Mouse (Mus musculus): ENCODE measurements around the gene Phactr2. TPM values are rescaled to one million over a fixed set of nuclear protein-coding genes. Genes with fewer than 3 reads are reported as not detected.
"Not testable (repeated sequence)": the region's sequence is repeated elsewhere in the genome, so short reads cannot be mapped to it uniquely, and the experiment has no call there.

The Phactr2 gene
- total and polyA plus RNA-seq, 3 experiments = 0.33 TPM; not detected in 2

DNA sequence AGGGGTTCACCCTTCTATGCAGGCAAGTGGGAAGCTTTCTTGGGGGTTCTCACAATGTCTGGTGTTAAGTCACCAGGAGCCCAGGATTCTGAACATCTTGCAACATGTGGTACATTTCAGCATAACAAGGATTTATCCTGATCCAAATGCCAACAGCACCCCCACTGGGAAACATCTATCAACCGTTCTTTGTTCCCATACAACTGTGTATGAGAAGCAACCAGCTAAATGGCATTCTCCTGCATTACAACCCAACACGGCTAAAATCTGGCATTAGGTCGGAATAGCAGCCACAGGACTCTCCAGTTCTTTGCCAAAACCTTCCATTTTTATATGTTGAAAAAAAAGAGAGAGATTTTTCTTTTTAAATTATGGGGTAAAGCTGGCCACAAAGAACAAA is 264.7 kb downstream of the Phactr2 start:
- H3K27me3 ChIP-seq (ENCODE audit: insufficient read depth, low read length) = peaks cover 5% of the 10 kb centered on the region
- H3K36me3 ChIP-seq (replicated peaks) = no peaks in the 10 kb centered on the region
- no peak for TF ChIP-seq GATA2 (IDR thresholded peaks at IDR 0.05; ENCODE audit: borderline replicate concordance, low read depth, low read length)
- no peak for TF ChIP-seq TAL1 (conservative IDR thresholded peaks at IDR 0.05; ENCODE audit: low read depth, low read length)
- TF ChIP-seq GATA1 (IDR thresholded peaks at IDR 0.05; ENCODE audit: borderline replicate concordance, low read length) = no peak
- TF ChIP-seq CTCF (IDR thresholded peaks at IDR 0.05; ENCODE audit: low read depth, low read length) = no peak
- TF ChIP-seq POLR2AphosphoS5 (IDR thresholded peaks at IDR 0.05; ENCODE audit: insufficient replicate concordance, low read depth, low read length) = no peak
- no peak overlapping the region for H3K4me3 ChIP-seq (ENCODE audit: low read depth, low read length)
- no peaks in the 10 kb centered on the region for H3K4me1 ChIP-seq (ENCODE audit: insufficient read depth, low read depth, low read length)
- ATAC-seq (ENCODE audit: extremely low read depth, insufficient number of reproducible peaks, low FRiP score, poor library complexity, severe bottlenecking) (no peak), DNase-seq (ENCODE audit: low spot score) (no peak)
- no peaks in the 10 kb centered on the region for H3K9me3 ChIP-seq (replicated peaks)

DNA sequence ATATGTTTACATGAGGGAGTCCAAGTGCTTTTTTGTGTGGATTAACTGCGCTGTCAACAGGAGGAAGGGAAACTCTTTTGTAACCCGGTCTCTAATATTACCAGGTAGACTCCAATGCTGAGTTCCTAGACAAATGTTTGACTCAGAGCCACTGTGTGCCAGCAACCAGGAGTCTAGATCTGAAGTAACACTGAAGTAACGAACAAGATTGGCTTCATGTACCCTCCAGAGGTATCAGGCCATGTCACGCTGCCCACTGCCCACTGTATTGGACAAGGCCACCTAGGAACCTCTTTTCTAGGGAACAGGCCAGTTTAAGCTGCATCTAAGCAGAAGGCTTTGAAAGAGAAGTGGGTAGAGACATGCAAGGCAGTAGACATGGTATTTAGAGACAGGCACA is 265.2 kb downstream of the Phactr2 start:
- Histone ChIP-seq H3K9me3 (replicated peaks) (no peaks in the 10 kb centered on the region), H3K4me1 (ENCODE audit: insufficient read depth, low read depth, low read length) (no peaks in the 10 kb centered on the region), H3K36me3 (replicated peaks) (no peaks in the 10 kb centered on the region), H3K27me3 (ENCODE audit: insufficient read depth, low read length) (peaks cover 5% of the 10 kb centered on the region), H3K4me3 (ENCODE audit: low read depth, low read length) (no peak overlapping the region)
- DNase-seq (ENCODE audit: low spot score) (no peak), ATAC-seq (ENCODE audit: extremely low read depth, insufficient number of reproducible peaks, low FRiP score, poor library complexity, severe bottlenecking) (no peak)
- TF ChIP-seq POLR2AphosphoS5 (IDR thresholded peaks at IDR 0.05; ENCODE audit: insufficient replicate concordance, low read depth, low read length) (no peak), TAL1 (conservative IDR thresholded peaks at IDR 0.05; ENCODE audit: low read depth, low read length) (no peak), GATA1 (IDR thresholded peaks at IDR 0.05; ENCODE audit: borderline replicate concordance, low read length) (no peak), GATA2 (IDR thresholded peaks at IDR 0.05; ENCODE audit: borderline replicate concordance, low read depth, low read length) (no peak), CTCF (IDR thresholded peaks at IDR 0.05; ENCODE audit: low read depth, low read length) (no peak)

- ATAC-seq (ENCODE audit: extremely low read depth, insufficient number of reproducible peaks, low FRiP score, poor library complexity, severe bottlenecking) = no peak
- Histone ChIP-seq H3K9me3 (replicated peaks) (no peaks in the 10 kb centered on the region), H3K4me1 (ENCODE audit: insufficient read depth, low read depth, low read length) (no peaks in the 10 kb centered on the region), H3K27me3 (ENCODE audit: insufficient read depth, low read length) (peaks cover 5% of the 10 kb centered on the region), H3K36me3 (replicated peaks) (no peaks in the 10 kb centered on the region), H3K4me3 (ENCODE audit: low read depth, low read length) (no peak overlapping the region)
- no peak for DNase-seq (ENCODE audit: low spot score)
- TF ChIP-seq GATA2 (IDR thresholded peaks at IDR 0.05; ENCODE audit: borderline replicate concordance, low read depth, low read length) (no peak), GATA1 (IDR thresholded peaks at IDR 0.05; ENCODE audit: borderline replicate concordance, low read length) (no peak), TAL1 (conservative IDR thresholded peaks at IDR 0.05; ENCODE audit: low read depth, low read length) (no peak), POLR2AphosphoS5 (IDR thresholded peaks at IDR 0.05; ENCODE audit: insufficient replicate concordance, low read depth, low read length) (no peak), CTCF (IDR thresholded peaks at IDR 0.05; ENCODE audit: low read depth, low read length) (no peak)
These were observed 272.4 kb downstream of the Phactr2 start for GRCm38 (mm10) chr10:13201741-13202293.

GRCm38 (mm10) chr10:13200862-13201261 is 273.4 kb downstream of the Phactr2 start:
- no peak overlapping the region for H3K4me3 ChIP-seq (ENCODE audit: low read depth, low read length)
- no peak for ATAC-seq (ENCODE audit: extremely low read depth, insufficient number of reproducible peaks, low FRiP score, poor library complexity, severe bottlenecking)
- no peak for TF ChIP-seq TAL1 (conservative IDR thresholded peaks at IDR 0.05; ENCODE audit: low read depth, low read length)
- TF ChIP-seq GATA2 (IDR thresholded peaks at IDR 0.05; ENCODE audit: borderline replicate concordance, low read depth, low read length) = no peak
- no peak for TF ChIP-seq CTCF (IDR thresholded peaks at IDR 0.05; ENCODE audit: low read depth, low read length)
- no peak for TF ChIP-seq GATA1 (IDR thresholded peaks at IDR 0.05; ENCODE audit: borderline replicate concordance, low read length)
- no peak for TF ChIP-seq POLR2AphosphoS5 (IDR thresholded peaks at IDR 0.05; ENCODE audit: insufficient replicate concordance, low read depth, low read length)
- H3K4me1 ChIP-seq (ENCODE audit: insufficient read depth, low read depth, low read length) = no peaks in the 10 kb centered on the region
- peaks cover 5% of the 10 kb centered on the region for H3K27me3 ChIP-seq (ENCODE audit: insufficient read depth, low read length)
- DNase-seq (ENCODE audit: low spot score) = no peak
- no peaks in the 10 kb centered on the region for H3K36me3 ChIP-seq (replicated peaks)
- no peaks in the 10 kb centered on the region for H3K9me3 ChIP-seq (replicated peaks)

- Histone ChIP-seq H3K27me3 (ENCODE audit: insufficient read depth, low read length) (peaks cover 5% of the 10 kb centered on the region), H3K9me3 (replicated peaks) (no peaks in the 10 kb centered on the region), H3K36me3 (replicated peaks) (no peaks in the 10 kb centered on the region), H3K4me3 (ENCODE audit: low read depth, low read length) (no peak overlapping the region), H3K4me1 (ENCODE audit: insufficient read depth, low read depth, low read length) (no peaks in the 10 kb centered on the region)
- ATAC-seq (ENCODE audit: extremely low read depth, insufficient number of reproducible peaks, low FRiP score, poor library complexity, severe bottlenecking) (no peak), DNase-seq (ENCODE audit: low spot score) (no peak)
- TF ChIP-seq CTCF (IDR thresholded peaks at IDR 0.05; ENCODE audit: low read depth, low read length) (no peak), POLR2AphosphoS5 (IDR thresholded peaks at IDR 0.05; ENCODE audit: insufficient replicate concordance, low read depth, low read length) (no peak), GATA1 (IDR thresholded peaks at IDR 0.05; ENCODE audit: borderline replicate concordance, low read length) (no peak), TAL1 (conservative IDR thresholded peaks at IDR 0.05; ENCODE audit: low read depth, low read length) (no peak), GATA2 (IDR thresholded peaks at IDR 0.05; ENCODE audit: borderline replicate concordance, low read depth, low read length) (no peak)
These were observed 275.0 kb downstream of the Phactr2 start for GRCm38 (mm10) chr10:13199234-13199633.

DNA sequence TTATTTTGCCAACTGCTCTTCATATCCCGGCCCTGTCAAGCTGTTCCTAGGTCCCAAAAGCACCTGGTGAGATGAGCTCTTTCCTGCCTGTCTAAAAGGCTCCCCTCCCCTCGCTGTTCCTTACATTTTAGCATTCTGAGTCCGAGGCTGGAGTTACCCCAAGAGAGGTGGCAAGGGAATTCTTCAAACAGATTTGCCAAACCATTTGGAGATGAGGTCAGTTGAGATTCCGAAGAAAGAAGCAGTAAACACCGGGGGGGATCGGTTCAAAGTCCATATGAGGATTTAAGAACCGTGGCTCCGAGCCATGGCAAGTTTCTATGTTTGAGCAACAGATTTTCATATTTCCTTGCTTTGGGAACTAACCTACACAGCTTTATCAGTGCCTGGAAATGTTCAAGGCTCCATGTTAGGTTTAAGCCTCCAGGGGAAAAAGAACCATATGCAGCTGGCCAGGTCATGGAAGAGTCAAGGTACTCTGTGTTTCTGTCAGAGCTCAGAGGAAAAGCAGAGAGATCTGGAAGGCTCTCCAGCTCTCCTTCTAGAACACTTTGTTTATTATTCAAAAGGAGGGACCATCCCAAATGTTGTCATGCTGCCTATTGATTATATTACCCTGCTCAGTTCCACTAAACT is 277.2 kb downstream of the Phactr2 start:
- Histone ChIP-seq H3K4me3 (ENCODE audit: low read depth, low read length) (no peak overlapping the region), H3K4me1 (ENCODE audit: insufficient read depth, low read depth, low read length) (peaks cover 7% of the 10 kb centered on the region), H3K27me3 (ENCODE audit: insufficient read depth, low read length) (peaks cover 5% of the 10 kb centered on the region), H3K36me3 (replicated peaks) (no peaks in the 10 kb centered on the region), H3K9me3 (replicated peaks) (no peaks in the 10 kb centered on the region)
- DNase-seq (ENCODE audit: low spot score) = no peak
- no peak for ATAC-seq (ENCODE audit: extremely low read depth, insufficient number of reproducible peaks, low FRiP score, poor library complexity, severe bottlenecking)
- TF ChIP-seq TAL1 (conservative IDR thresholded peaks at IDR 0.05; ENCODE audit: low read depth, low read length) (no peak), GATA2 (IDR thresholded peaks at IDR 0.05; ENCODE audit: borderline replicate concordance, low read depth, low read length) (no peak), CTCF (IDR thresholded peaks at IDR 0.05; ENCODE audit: low read depth, low read length) (no peak), POLR2AphosphoS5 (IDR thresholded peaks at IDR 0.05; ENCODE audit: insufficient replicate concordance, low read depth, low read length) (no peak), GATA1 (IDR thresholded peaks at IDR 0.05; ENCODE audit: borderline replicate concordance, low read length) (no peak)

DNA sequence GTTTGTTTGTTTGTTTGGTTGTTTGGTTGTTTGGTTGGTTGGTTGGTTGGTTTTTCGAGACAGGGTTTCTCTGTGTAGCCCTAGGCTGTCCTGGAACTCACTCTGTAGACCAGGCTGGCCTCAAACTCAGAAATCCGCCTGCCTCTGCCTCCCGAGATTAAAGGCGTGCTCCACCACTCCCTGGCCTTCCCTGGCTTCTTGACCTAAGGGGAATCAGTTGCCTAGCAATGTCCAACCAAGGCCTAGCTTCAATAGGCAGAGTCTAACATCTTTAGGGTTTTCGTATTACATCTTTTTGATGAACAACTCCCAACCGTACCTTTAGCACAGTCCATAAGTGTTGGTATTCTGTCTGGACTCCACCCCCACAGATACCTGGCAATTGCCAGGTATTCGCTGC is 280.7 kb downstream of the Phactr2 start:
- peak overlapping the region; percentile 95; the same call in 1 of the 2 replicates for H3K4me3 ChIP-seq (ENCODE audit: low read depth, low read length)
- not testable (repeated sequence) for ATAC-seq (ENCODE audit: extremely low read depth, insufficient number of reproducible peaks, low FRiP score, poor library complexity, severe bottlenecking); H3K9me3 ChIP-seq (replicated peaks); H3K27me3 ChIP-seq (ENCODE audit: insufficient read depth, low read length); DNase-seq (ENCODE audit: low spot score)
- H3K4me1 ChIP-seq (ENCODE audit: insufficient read depth, low read depth, low read length) = peaks cover 16% of the 10 kb centered on the region
- peaks cover 25% of the 10 kb centered on the region for H3K36me3 ChIP-seq (replicated peaks)
